28 mouse cellular contexts compared by ENCODE assay signal in genomic region chr2:155834732-155835131, GRCm38 (mm10). TPM values are rescaled to one million over a fixed set of nuclear protein-coding genes. Genes with fewer than 3 reads are reported as not detected.
DNase-seq lines count a peak whose midpoint lies in the region; ATAC-seq lines count a peak whose summit lies in the region.
"Had no signal": no experiment of that assay in that cellular context is flagged by ENCODE, and none has a peak within 500 bp of the region (broad histone marks: within the 10 kb centered on the region; RNA-seq: fewer than 3 reads in every experiment).

Fam83c (minus strand) TSS chr2:155834854.

- no peaks in the 10 kb centered on the region for H3K9me3 ChIP-seq in embryonic facial prominence, embryonic 13.5 days
- H3K9me3 ChIP-seq in embryonic facial prominence, embryonic 10.5 days, result no peaks in the 10 kb centered on the region
- no peaks in the 10 kb centered on the region for H3K9me3 ChIP-seq in limb, embryonic 15.5 days
- H3K9me3 ChIP-seq: forebrain, embryonic 13.5 days; heart, embryonic 15.5 days; liver, embryonic 13.5 days; midbrain, embryonic 12.5 days had no signal

- peaks cover 8% of the 10 kb centered on the region for H3K27me3 ChIP-seq in embryonic facial prominence, embryonic 13.5 days
- peaks cover 14% of the 10 kb centered on the region; the same call in 1 of the 2 replicates for H3K27me3 ChIP-seq in embryonic facial prominence, embryonic 10.5 days (replicated peaks; ENCODE audit: low read depth, poor library complexity, severe bottlenecking)
- H3K27me3 ChIP-seq in limb, embryonic 15.5 days, result no peaks in the 10 kb centered on the region
- H3K27me3 ChIP-seq: forebrain, embryonic 13.5 days; midbrain, embryonic 12.5 days had no signal

- no peak for DNase-seq in embryonic facial prominence, embryonic 10.5 days (ENCODE audit: low spot score)
- peak; percentile 39 to 64 for DNase-seq in urinary bladder, adult 18-20 months (ENCODE audit: low spot score in 2 of 2)
- no peak for DNase-seq in urinary bladder, postnatal 10 days (ENCODE audit: low spot score)
- DNase-seq in cerebellum, postnatal 36 days, result no peak
- DNase-seq: adrenal gland, postnatal 25 days; cerebellum, adult 9-10 months; gastrocnemius, adult 2 months; kidney, adult 11 months; kidney, postnatal 4 days; layer of hippocampus, adult 9-11 months; liver, embryonic 13.5 days; lung, adult 2 months; lung, postnatal 14 days; thymus, postnatal 36 days had no signal

- 47% methylated on average over 9 of the region's 9 CpGs for WGBS in embryonic facial prominence, embryonic 13.5 days
- WGBS in embryonic facial prominence, embryonic 10.5 days, result 62% methylated on average over 9 of the region's 9 CpGs
- WGBS in limb, embryonic 15.5 days, result 53% methylated on average over 9 of the region's 9 CpGs

- H3K9ac ChIP-seq in embryonic facial prominence, embryonic 13.5 days, result 0 out of 2 replicates have a peak within 1 kb of the TSS, but pooled peaks have one; percentile 27
- no peak within 1 kb of the TSS for H3K9ac ChIP-seq in limb, embryonic 15.5 days
- H3K9ac ChIP-seq: forebrain, embryonic 13.5 days; heart, embryonic 15.5 days; liver, embryonic 13.5 days; midbrain, embryonic 12.5 days had no signal

- H3K4me3 ChIP-seq in embryonic facial prominence, embryonic 13.5 days, result no peak within 1 kb of the TSS
- no peak within 1 kb of the TSS for H3K4me3 ChIP-seq in embryonic facial prominence, embryonic 10.5 days
- peak within 1 kb of the TSS; percentile 4; the same call in 1 of the 2 replicates for H3K4me3 ChIP-seq in limb, embryonic 15.5 days
- H3K4me3 ChIP-seq: erythroblast, embryonic 14.5 days; forebrain, embryonic 13.5 days; gastrocnemius, adult 2 months; heart, embryonic 15.5 days; liver, embryonic 13.5 days; midbrain, embryonic 12.5 days had no signal

- H3K4me2 ChIP-seq in embryonic facial prominence, embryonic 13.5 days, result peak within 1 kb of the TSS; percentile 12; the same call in 1 of the 2 replicates
- H3K4me2 ChIP-seq in limb, embryonic 15.5 days, result 0 out of 2 replicates have a peak within 1 kb of the TSS, but pooled peaks have one; percentile 0
- H3K4me2 ChIP-seq: forebrain, embryonic 13.5 days; heart, embryonic 15.5 days; liver, embryonic 13.5 days; midbrain, embryonic 12.5 days had no signal

- H3K36me3 ChIP-seq in embryonic facial prominence, embryonic 13.5 days, result no peaks in the 10 kb centered on the region
- no peaks in the 10 kb centered on the region for H3K36me3 ChIP-seq in embryonic facial prominence, embryonic 10.5 days (replicated peaks)
- no peaks in the 10 kb centered on the region for H3K36me3 ChIP-seq in limb, embryonic 15.5 days
- H3K36me3 ChIP-seq: heart, embryonic 15.5 days; liver, embryonic 13.5 days; midbrain, embryonic 12.5 days had no signal

- no peak within 1 kb of the TSS for H3K27ac ChIP-seq in embryonic facial prominence, embryonic 13.5 days
- H3K27ac ChIP-seq in embryonic facial prominence, embryonic 10.5 days (replicated peaks), result no peak within 1 kb of the TSS
- H3K27ac ChIP-seq in limb, embryonic 15.5 days, result no peak within 1 kb of the TSS
- H3K27ac ChIP-seq: forebrain, embryonic 13.5 days; gastrocnemius, adult 2 months; heart, embryonic 15.5 days; liver, embryonic 13.5 days; midbrain, embryonic 12.5 days had no signal

- no peaks in the 10 kb centered on the region for H3K4me1 ChIP-seq in embryonic facial prominence, embryonic 13.5 days
- H3K4me1 ChIP-seq in embryonic facial prominence, embryonic 10.5 days, result peaks cover 7% of the 10 kb centered on the region; the same call in 1 of the 2 replicates
- H3K4me1 ChIP-seq in limb, embryonic 15.5 days, result no peaks in the 10 kb centered on the region
- H3K4me1 ChIP-seq: forebrain, embryonic 13.5 days; heart, embryonic 15.5 days; midbrain, embryonic 12.5 days had no signal

- no peak for ATAC-seq in embryonic facial prominence, embryonic 13.5 days (ENCODE audit: insufficient number of reproducible peaks, insufficient read depth, low FRiP score, low TSS enrichment, low read depth)
- no peak; the same call in 1 of the 2 replicates for ATAC-seq in limb, embryonic 15.5 days (ENCODE audit: insufficient number of reproducible peaks, low FRiP score, low TSS enrichment, low read depth)
- ATAC-seq in monocyte, adult 5-6 weeks (replicated peaks; ENCODE audit: insufficient number of reproducible peaks, low FRiP score, low TSS enrichment, poor library complexity, severe bottlenecking), result no peak
- ATAC-seq: forebrain, embryonic 13.5 days; hindbrain, embryonic 16.5 days had no signal

RNA-seq across cellular contexts. Expression of gene Fam83c, which starts in this region (rescaled TPM):
- polyA plus RNA-seq in embryonic facial prominence, embryonic 13.5 days (2015; fragmentation: Nextera tagmentation; extraction: Ambion mirVana), result 0.98 and 1.6 TPM in 2 replicates
- 0.29 and 0.41 TPM in 2 replicates for polyA plus RNA-seq in embryonic facial prominence, embryonic 10.5 days (2016; fragmentation: Nextera tagmentation; extraction: Ambion mirVana)
- polyA plus RNA-seq in limb, embryonic 15.5 days (2015; fragmentation: Nextera tagmentation; extraction: Ambion mirVana), result 2.4 and 2.5 TPM in 2 replicates
- not detected in 3 replicates for total RNA-seq in monocyte, adult 5-6 weeks (2017)
- total RNA-seq: common myeloid progenitor, adult 5-6 weeks; gastrocnemius, adult 2 months; hematopoietic stem cell, adult 5-6 weeks; megakaryocyte progenitor cell, adult 5-6 weeks; neutrophil, adult 5-6 weeks had no signal
- polyA plus RNA-seq: erythroblast, embryonic 14.5 days; frontal cortex, adult 2 months; gonadal fat pad, adult 2 months had no signal

Comparison
In these comparisons a context has a peak if more than half of its experiments do, and no peak if none do; other contexts are left out.
1. DNase-seq: peak in urinary bladder, adult 18-20 months (2 of 2); none in embryonic facial prominence, embryonic 10.5 days (single experiment), urinary bladder, postnatal 10 days (single experiment) and cerebellum, postnatal 36 days (0 of 2).